Mouse (Mus musculus) limb, embryonic 14.5 days (tissue): Measurements from ENCODE around the gene Eif2d. TPM values are rescaled to one million over a fixed set of nuclear protein-coding genes. Genes with fewer than 3 reads are reported as not detected.

Experiments
- ATAC-seq: fragments of 200-750 bp; cut with Nextera tagmentation; 2 replicates; pipeline ENCODE4 v1.8.0; 2017; ENCODE audit warnings: low read depth, moderate number of reproducible peaks, moderate TSS enrichment; ENCODE audit not compliant: low FRiP score
- DNase-seq: peaks from one replicate; pipeline ENCODE4 v3.0.0-alpha.2; 2015; ENCODE audit warnings: low spot score
- H3K27ac ChIP-seq: fragments of 300-500 bp; sonication (generic); replicated peaks from 2 replicates; pipeline ENCODE4 v1.5.1; 2014; ENCODE audit warnings: low read depth, mild to moderate bottlenecking, low read length, moderate library complexity, mixed read lengths
- H3K27me3 ChIP-seq: fragments of 300-500 bp; sonication (generic); 2 replicates; pipeline ENCODE4 v1.6.1; 2014; ENCODE audit warnings: low read length, mixed read lengths; ENCODE audit not compliant: control insufficient read depth, insufficient read depth
- H3K36me3 ChIP-seq: fragments of 300-500 bp; sonication (generic); 2 replicates; pipeline ENCODE4 v1.6.1; 2014; ENCODE audit warnings: mild to moderate bottlenecking, low read length, moderate library complexity, mixed read lengths; ENCODE audit not compliant: control insufficient read depth, insufficient read depth
- H3K4me1 ChIP-seq: fragments of 300-500 bp; sonication (generic); 2 replicates; pipeline ENCODE4 v1.6.1; 2014; ENCODE audit warnings: antibody characterized with exemption, low read length, mixed read lengths; ENCODE audit not compliant: control insufficient read depth, insufficient read depth
- H3K4me2 ChIP-seq: fragments of 300-500 bp; sonication (generic); replicated peaks from 2 replicates; pipeline ENCODE4 v1.6.1; 2014; ENCODE audit warnings: low read depth, mild to moderate bottlenecking, low read length, moderate library complexity; ENCODE audit not compliant: severe bottlenecking
- H3K4me3 ChIP-seq: fragments of 300-500 bp; sonication (generic); replicated peaks from 2 replicates; pipeline ENCODE4 v1.5.1; 2014; ENCODE audit warnings: low read length
- H3K9ac ChIP-seq: fragments of 300-500 bp; sonication (generic); 2 replicates; pipeline ENCODE4 v1.6.1; 2014; ENCODE audit warnings: mild to moderate bottlenecking, low read depth, low read length, moderate library complexity; ENCODE audit not compliant: severe bottlenecking
- H3K9me3 ChIP-seq: fragments of 300-500 bp; sonication (generic); 2 replicates; pipeline ENCODE4 v1.6.1; 2016; ENCODE audit warnings: low read length; ENCODE audit not compliant: control insufficient read depth
- POLR2A ChIP-seq: fragments of 200-500 bp; IDR thresholded peaks from 2 replicates; pipeline ENCODE4 v1.8.0; 2012; ENCODE audit warnings: inconsistent platforms, mild to moderate bottlenecking, moderate library complexity, borderline replicate concordance; ENCODE audit not compliant: insufficient read depth, insufficient read length; ENCODE audit errors: extremely low read depth
- WGBS: fragments of 180-500 bp; shearing (Covaris S2); extraction: QIAGEN DNeasy Blood & Tissue Kit; methylation state at CpG from one replicate; pipeline ENCODE4 v1.1.7; 2014; 5-methylcytosine and 5-hydroxymethylcytosine counted together
- polyA plus RNA-seq, 2 experiments: library from polyadenylated mRNA; depleted of rRNA in 1 of 2; stranded (reverse) in 1 of 2; unstranded in 1 of 2; fragments of >200 nt; fragmentation: Nextera tagmentation in 1 of 2; extraction: Ambion mirVana in 1 of 2; gene quantifications; 2 replicates each; pipeline versions ENCODE4 v1.2.1 to v1.2.3; 2012 to 2014

The Eif2d gene
- polyA plus RNA-seq, 2 experiments: 59.8 to 61.9 TPM

- 68% methylated on average over 13 of the region's 13 CpGs for WGBS
- Histone ChIP-seq H3K27me3 (no peaks in the 10 kb centered on the region), H3K36me3 (no peaks in the 10 kb centered on the region; the same call in 1 of the 2 replicates), H3K9ac (no peak overlapping the region), H3K9me3 (no peaks in the 10 kb centered on the region), H3K4me3 (no peak overlapping the region), H3K27ac (no peak overlapping the region), H3K4me2 (no peak overlapping the region), H3K4me1 (0 out of 2 replicates have a peak, but pooled peaks cover 7% of the 10 kb centered on the region)
- DNase-seq: no peak
- no peak for TF ChIP-seq POLR2A
- ATAC-seq: no peak
Observed at GRCm38 (mm10) chr1:131185821-131186506, 33.0 kb downstream of the Eif2d start.

- Histone ChIP-seq H3K9me3 (no peaks in the 10 kb centered on the region), H3K27ac (no peak overlapping the region), H3K27me3 (no peaks in the 10 kb centered on the region), H3K9ac (no peak overlapping the region), H3K4me1 (0 out of 2 replicates have a peak, but pooled peaks cover 7% of the 10 kb centered on the region), H3K4me2 (no peak overlapping the region), H3K4me3 (no peak overlapping the region), H3K36me3 (no peaks in the 10 kb centered on the region)
- 78% methylated on average over 6 of the region's 6 CpGs for WGBS
- DNase-seq: no peak
- no peak for TF ChIP-seq POLR2A
- ATAC-seq: no peak
Observed at GRCm38 (mm10) chr1:131186995-131187394, 34.0 kb downstream of the Eif2d start.

- Histone ChIP-seq H3K4me1 (0 out of 2 replicates have a peak, but pooled peaks cover 7% of the 10 kb centered on the region), H3K9ac (no peak overlapping the region), H3K4me2 (no peak overlapping the region), H3K9me3 (no peaks in the 10 kb centered on the region), H3K4me3 (no peak overlapping the region), H3K36me3 (no peaks in the 10 kb centered on the region), H3K27me3 (no peaks in the 10 kb centered on the region), H3K27ac (no peak overlapping the region)
- no peak for DNase-seq
- ATAC-seq: no peak
- TF ChIP-seq POLR2A: no peak
- 89% methylated on average over 5 of the region's 5 CpGs for WGBS
Observed at GRCm38 (mm10) chr1:131187856-131188255, 34.9 kb downstream of the Eif2d start.

- no peak for DNase-seq
- Histone ChIP-seq H3K9me3 (no peaks in the 10 kb centered on the region), H3K27me3 (no peaks in the 10 kb centered on the region), H3K4me2 (no peak overlapping the region), H3K27ac (no peak overlapping the region), H3K4me1 (0 out of 2 replicates have a peak, but pooled peaks cover 7% of the 10 kb centered on the region), H3K9ac (no peak overlapping the region), H3K4me3 (no peak overlapping the region), H3K36me3 (no peaks in the 10 kb centered on the region)
- TF ChIP-seq POLR2A: no peak
- ATAC-seq: no peak
- 97% methylated on average over 5 of the region's 5 CpGs for WGBS
Observed at GRCm38 (mm10) chr1:131188655-131189054, 35.7 kb downstream of the Eif2d start.

DNA sequence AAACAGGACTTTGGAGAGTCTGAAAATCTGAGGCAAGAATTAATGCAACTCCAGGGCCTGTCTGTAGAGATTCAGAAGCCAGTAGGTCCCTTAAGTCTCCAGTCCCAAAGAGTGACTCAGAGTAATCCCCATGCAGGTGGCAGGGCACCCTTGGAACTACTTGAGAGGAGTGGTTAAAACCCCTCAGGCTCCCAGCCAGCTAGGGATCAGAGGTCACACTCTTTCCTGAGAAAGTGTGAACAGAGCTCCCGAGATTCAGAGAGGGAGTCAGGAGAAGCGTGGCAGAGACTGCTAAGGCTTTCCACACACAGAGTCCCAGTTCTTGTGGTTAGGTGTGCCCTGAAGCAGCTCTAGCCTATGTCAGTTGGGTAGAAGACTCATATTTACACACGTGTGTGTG, 40.8 kb downstream of the Eif2d start:
- Histone ChIP-seq H3K27me3 (no peaks in the 10 kb centered on the region), H3K36me3 (no peaks in the 10 kb centered on the region), H3K4me3 (no peak overlapping the region), H3K4me1 (peaks cover 7% of the 10 kb centered on the region), H3K9me3 (no peaks in the 10 kb centered on the region), H3K27ac (no peak overlapping the region), H3K4me2 (no peak overlapping the region), H3K9ac (no peak overlapping the region)
- TF ChIP-seq POLR2A: no peak
- ATAC-seq (no peak), DNase-seq (no peak)
- 42% methylated on average over 3 of the region's 3 CpGs for WGBS
